Mouse (Mus musculus): ENCODE results near the gene Aes. TPM values are rescaled to one million over a fixed set of nuclear protein-coding genes. Genes with fewer than 3 reads are reported as not detected.

Aes gene
- total and polyA plus RNA-seq, 3 experiments = 182 to 1,535 (median 400) TPM

DNA sequence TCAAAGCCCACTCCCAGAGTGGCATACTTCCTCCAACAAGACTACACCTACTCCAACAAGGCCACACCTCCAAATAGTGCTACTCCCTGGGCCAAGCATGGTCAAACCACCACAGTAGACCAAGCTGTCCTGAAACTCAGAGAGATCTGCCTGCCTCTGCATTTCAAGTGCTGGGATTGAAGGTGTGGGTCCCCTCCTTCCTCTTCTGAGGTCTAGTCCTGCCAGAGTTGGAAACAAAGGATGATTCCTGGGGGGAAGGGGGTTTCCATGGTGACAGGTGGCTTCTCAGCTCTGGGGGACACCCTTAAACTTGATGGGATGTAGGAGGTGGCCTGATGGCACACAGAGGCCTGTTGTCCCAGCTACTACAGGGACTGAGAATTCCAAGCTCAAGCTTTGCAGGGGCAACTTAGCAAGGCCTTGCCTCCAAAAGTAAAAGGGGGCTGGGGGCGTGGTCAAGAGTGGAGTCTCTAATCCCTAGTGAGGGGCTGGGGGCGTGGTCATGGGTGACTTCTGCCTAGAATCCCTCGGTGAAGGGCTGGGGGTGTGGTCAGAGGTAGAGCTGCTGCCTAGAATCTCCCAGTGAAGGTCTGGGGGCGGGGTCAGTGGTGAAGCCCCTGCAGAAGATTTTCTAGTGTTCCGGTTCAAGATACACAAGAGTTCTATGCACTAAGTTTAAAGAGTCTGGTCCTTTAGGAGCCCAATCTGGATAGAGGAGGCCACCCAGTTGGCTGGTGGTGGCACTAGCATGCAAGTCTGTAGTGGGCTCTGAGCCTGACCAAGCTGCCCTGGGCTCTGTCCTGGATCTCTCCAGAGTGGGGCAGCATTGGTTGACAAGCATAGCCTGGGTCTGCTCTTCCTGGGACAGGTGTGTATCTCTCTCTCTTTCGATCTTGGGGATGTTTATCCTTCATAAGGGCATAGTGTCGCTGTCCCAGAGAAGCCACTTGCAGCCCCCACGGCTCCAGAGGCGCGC, 15.1 kb downstream of the Aes start, which contains the start of gene Tle2:
Gene Tle2, plus strand, starts transcription at position 481 of the 976 bp plus-strand sequence.
- Histone ChIP-seq H3K27me3 (ENCODE audit: insufficient read depth, low read length) (peaks cover 78% of the 10 kb centered on the region), H3K36me3 (replicated peaks) (no peaks in the 10 kb centered on the region), H3K4me3 (ENCODE audit: low read depth, low read length) (peak within 1 kb of the TSS; percentile 67; the same call in 1 of the 2 replicates), H3K4me1 (ENCODE audit: insufficient read depth, low read depth, low read length) (peaks cover 67% of the 10 kb centered on the region), H3K9me3 (replicated peaks) (no peaks in the 10 kb centered on the region)
- TF ChIP-seq POLR2AphosphoS5 (IDR thresholded peaks at IDR 0.05; ENCODE audit: insufficient replicate concordance, low read depth, low read length) (no peak), TAL1 (conservative IDR thresholded peaks at IDR 0.05; ENCODE audit: low read depth, low read length) (no peak), GATA1 (IDR thresholded peaks at IDR 0.05; ENCODE audit: borderline replicate concordance, low read length) (no peak), CTCF (IDR thresholded peaks at IDR 0.05; ENCODE audit: low read depth, low read length) (no peak), GATA2 (IDR thresholded peaks at IDR 0.05; ENCODE audit: borderline replicate concordance, low read depth, low read length) (no peak)
- ATAC-seq (ENCODE audit: extremely low read depth, insufficient number of reproducible peaks, low FRiP score, poor library complexity, severe bottlenecking) (no peak), DNase-seq (ENCODE audit: low spot score) (no peak)

DNA sequence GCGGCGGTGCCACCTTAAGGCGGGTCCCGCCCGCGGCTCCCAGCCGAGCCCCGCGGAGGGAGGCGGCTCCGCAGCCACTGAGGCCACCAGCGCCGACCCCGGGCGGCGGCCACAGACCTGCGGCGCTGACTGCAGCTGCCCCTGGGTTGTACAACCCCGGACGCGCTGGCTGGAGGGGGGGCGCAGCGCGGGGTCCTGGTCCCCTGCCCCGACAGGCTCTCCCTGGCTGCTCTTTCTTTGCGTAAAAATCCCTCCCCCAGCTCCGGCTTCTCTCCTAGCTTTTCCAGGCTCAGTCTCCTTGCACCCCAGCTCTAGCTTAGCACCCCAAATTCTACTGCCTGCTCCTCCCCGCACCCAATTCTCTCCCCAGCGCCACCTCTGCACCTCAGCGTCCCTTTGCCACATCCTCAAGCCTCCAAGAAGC, 15.9 kb downstream of the Aes start:
- Histone ChIP-seq H3K4me3 (ENCODE audit: low read depth, low read length) (peak overlapping the region; percentile 67; the same call in 1 of the 2 replicates), H3K27me3 (ENCODE audit: insufficient read depth, low read length) (peaks cover 82% of the 10 kb centered on the region), H3K36me3 (replicated peaks) (no peaks in the 10 kb centered on the region), H3K9me3 (replicated peaks) (no peaks in the 10 kb centered on the region), H3K4me1 (ENCODE audit: insufficient read depth, low read depth, low read length) (peaks cover 59% of the 10 kb centered on the region)
- ATAC-seq (ENCODE audit: extremely low read depth, insufficient number of reproducible peaks, low FRiP score, poor library complexity, severe bottlenecking) (no peak), DNase-seq (ENCODE audit: low spot score) (peak; percentile 37)
- no peak for TF ChIP-seq CTCF (IDR thresholded peaks at IDR 0.05; ENCODE audit: low read depth, low read length)
- TF ChIP-seq GATA1 (IDR thresholded peaks at IDR 0.05; ENCODE audit: borderline replicate concordance, low read length) = no peak
- no peak for TF ChIP-seq POLR2AphosphoS5 (IDR thresholded peaks at IDR 0.05; ENCODE audit: insufficient replicate concordance, low read depth, low read length)

DNA sequence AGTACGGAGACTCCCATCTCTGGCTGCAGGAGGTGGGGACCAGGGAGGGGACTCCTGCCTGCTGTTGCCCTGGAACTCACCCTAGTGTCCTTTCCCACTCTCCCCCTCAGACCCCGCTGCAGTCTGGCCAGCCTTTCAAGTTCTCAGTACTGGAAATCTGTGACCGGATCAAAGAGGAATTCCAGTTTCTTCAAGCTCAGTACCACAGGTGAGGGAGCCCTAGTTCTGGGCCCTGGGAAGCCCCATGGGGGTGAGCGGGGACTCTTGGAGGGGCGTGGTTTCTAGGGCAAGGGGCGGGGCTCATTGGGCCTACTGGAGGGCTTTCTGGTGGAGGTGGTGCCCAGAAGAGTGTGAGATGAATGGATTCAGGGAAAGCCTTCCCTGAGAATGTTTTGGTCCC, 16.4 kb downstream of the Aes start:
- no peak for ATAC-seq (ENCODE audit: extremely low read depth, insufficient number of reproducible peaks, low FRiP score, poor library complexity, severe bottlenecking)

DNA sequence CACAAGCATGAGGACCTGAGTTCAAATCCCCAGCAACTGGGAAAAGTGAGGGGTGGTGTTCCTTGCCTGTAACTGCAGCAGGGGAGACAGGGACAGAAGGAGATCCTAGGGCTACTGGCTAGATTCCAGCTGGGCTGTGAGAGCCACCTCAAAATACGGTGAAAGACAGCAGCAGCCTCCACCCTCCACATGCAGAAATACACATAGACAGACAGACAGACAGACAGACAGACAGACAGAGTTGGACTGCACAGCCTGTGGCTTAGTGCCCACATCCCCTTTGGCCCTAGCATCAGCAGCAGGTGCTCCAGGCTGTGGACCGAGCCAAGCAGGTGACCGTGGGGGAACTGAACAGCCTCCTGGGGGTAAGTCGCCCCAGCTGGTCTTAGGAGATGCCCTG, 20.7 kb downstream of the Aes start:
- Histone ChIP-seq H3K4me1 (ENCODE audit: insufficient read depth, low read depth, low read length) (peaks cover 15% of the 10 kb centered on the region), H3K9me3 (replicated peaks) (no peaks in the 10 kb centered on the region), H3K27me3 (ENCODE audit: insufficient read depth, low read length) (peaks cover 88% of the 10 kb centered on the region), H3K36me3 (replicated peaks) (no peaks in the 10 kb centered on the region), H3K4me3 (ENCODE audit: low read depth, low read length) (no peak overlapping the region)
- ATAC-seq (ENCODE audit: extremely low read depth, insufficient number of reproducible peaks, low FRiP score, poor library complexity, severe bottlenecking) (no peak), DNase-seq (ENCODE audit: low spot score) (no peak)
- TF ChIP-seq POLR2AphosphoS5 (IDR thresholded peaks at IDR 0.05; ENCODE audit: insufficient replicate concordance, low read depth, low read length) (no peak), TAL1 (conservative IDR thresholded peaks at IDR 0.05; ENCODE audit: low read depth, low read length) (no peak), GATA1 (IDR thresholded peaks at IDR 0.05; ENCODE audit: borderline replicate concordance, low read length) (no peak), CTCF (IDR thresholded peaks at IDR 0.05; ENCODE audit: low read depth, low read length) (no peak), GATA2 (IDR thresholded peaks at IDR 0.05; ENCODE audit: borderline replicate concordance, low read depth, low read length) (no peak)

More for the DNA sequence above, 16.4 kb downstream of the Aes start:
- DNase-seq (ENCODE audit: low spot score) = no peak
- Histone ChIP-seq H3K4me1 (ENCODE audit: insufficient read depth, low read depth, low read length) (peaks cover 54% of the 10 kb centered on the region), H3K27me3 (ENCODE audit: insufficient read depth, low read length) (peaks cover 87% of the 10 kb centered on the region), H3K9me3 (replicated peaks) (no peaks in the 10 kb centered on the region), H3K4me3 (ENCODE audit: low read depth, low read length) (peak overlapping the region; percentile 67; the same call in 1 of the 2 replicates), H3K36me3 (replicated peaks) (no peaks in the 10 kb centered on the region)
- no peak for TF ChIP-seq GATA1 (IDR thresholded peaks at IDR 0.05; ENCODE audit: borderline replicate concordance, low read length)
- TF ChIP-seq GATA2 (IDR thresholded peaks at IDR 0.05; ENCODE audit: borderline replicate concordance, low read depth, low read length) = no peak
- no peak for TF ChIP-seq POLR2AphosphoS5 (IDR thresholded peaks at IDR 0.05; ENCODE audit: insufficient replicate concordance, low read depth, low read length)
- TF ChIP-seq TAL1 (conservative IDR thresholded peaks at IDR 0.05; ENCODE audit: low read depth, low read length) = no peak
- TF ChIP-seq CTCF (IDR thresholded peaks at IDR 0.05; ENCODE audit: low read depth, low read length) = no peak

DNA sequence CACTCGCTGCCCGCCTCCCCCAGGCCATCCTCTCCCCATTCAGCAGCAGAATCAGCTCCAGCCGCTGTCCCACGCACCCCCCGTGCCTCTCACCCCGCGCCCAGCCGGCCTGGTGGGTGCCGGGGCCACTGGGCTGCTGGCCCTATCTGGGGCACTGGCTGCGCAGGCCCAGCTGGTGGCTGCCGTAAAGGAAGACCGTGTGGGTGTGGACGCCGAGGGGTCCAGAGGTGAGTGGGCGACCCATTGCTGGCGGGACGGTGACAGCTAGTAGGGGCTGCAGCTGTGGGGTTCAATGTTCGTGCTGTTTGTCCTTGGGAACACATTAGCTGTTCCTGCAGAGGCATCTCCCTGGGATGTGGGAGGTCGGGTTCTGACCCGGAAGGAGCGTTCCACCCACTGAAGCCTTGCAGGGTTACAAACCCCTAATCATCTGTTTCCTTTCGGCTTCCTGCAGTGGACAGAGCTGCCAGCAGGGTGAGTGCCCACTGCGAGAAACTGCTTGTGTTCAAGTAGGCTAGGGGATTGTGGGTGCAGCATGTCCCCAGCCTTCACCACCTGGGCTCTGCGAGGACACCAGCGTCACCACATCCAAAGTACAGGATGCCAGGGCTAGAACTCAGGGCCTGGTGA, 21.3 kb downstream of the Aes start:
- H3K9me3 ChIP-seq (replicated peaks) = no peaks in the 10 kb centered on the region
- peaks cover 84% of the 10 kb centered on the region for H3K27me3 ChIP-seq (ENCODE audit: insufficient read depth, low read length)
- DNase-seq (ENCODE audit: low spot score) = no peak
- TF ChIP-seq GATA1 (IDR thresholded peaks at IDR 0.05; ENCODE audit: borderline replicate concordance, low read length) = no peak
- TF ChIP-seq TAL1 (conservative IDR thresholded peaks at IDR 0.05; ENCODE audit: low read depth, low read length) = no peak
- TF ChIP-seq CTCF (IDR thresholded peaks at IDR 0.05; ENCODE audit: low read depth, low read length) = no peak
- TF ChIP-seq GATA2 (IDR thresholded peaks at IDR 0.05; ENCODE audit: borderline replicate concordance, low read depth, low read length) = no peak
- TF ChIP-seq POLR2AphosphoS5 (IDR thresholded peaks at IDR 0.05; ENCODE audit: insufficient replicate concordance, low read depth, low read length) = no peak
- ATAC-seq (ENCODE audit: extremely low read depth, insufficient number of reproducible peaks, low FRiP score, poor library complexity, severe bottlenecking) = no peak
- H3K4me3 ChIP-seq (ENCODE audit: low read depth, low read length) = no peak overlapping the region
- H3K4me1 ChIP-seq (ENCODE audit: insufficient read depth, low read depth, low read length) = peaks cover 9% of the 10 kb centered on the region
- H3K36me3 ChIP-seq (replicated peaks) = no peaks in the 10 kb centered on the region

DNA sequence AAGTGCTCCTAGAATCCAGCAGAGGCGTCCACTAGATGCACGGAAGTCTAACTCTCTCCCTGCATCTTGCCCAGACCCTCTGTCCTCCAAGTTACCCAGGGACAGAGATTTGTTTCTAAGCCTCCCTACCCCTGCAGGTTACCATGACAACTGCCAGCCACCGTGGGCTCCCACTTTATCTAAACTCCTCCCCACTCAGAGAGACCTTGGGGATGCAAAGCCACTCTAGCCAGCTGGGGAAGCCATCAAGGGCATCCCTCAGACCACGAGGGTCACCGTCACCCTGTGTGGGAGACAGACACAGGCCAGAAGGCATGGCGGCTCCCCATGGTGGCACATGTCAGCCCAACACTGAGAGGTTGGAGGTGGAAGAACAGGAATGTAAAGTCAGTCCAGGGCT, 24.1 kb downstream of the Aes start:
- Histone ChIP-seq H3K4me3 (ENCODE audit: low read depth, low read length) (no peak overlapping the region), H3K27me3 (ENCODE audit: insufficient read depth, low read length) (peaks cover 81% of the 10 kb centered on the region)
- no peak for ATAC-seq (ENCODE audit: extremely low read depth, insufficient number of reproducible peaks, low FRiP score, poor library complexity, severe bottlenecking)

More for the DNA sequence above, 24.1 kb downstream of the Aes start:
- Histone ChIP-seq H3K4me1 (ENCODE audit: insufficient read depth, low read depth, low read length) (peaks cover 5% of the 10 kb centered on the region; the same call in 1 of the 2 replicates), H3K36me3 (replicated peaks) (no peaks in the 10 kb centered on the region), H3K9me3 (replicated peaks) (no peaks in the 10 kb centered on the region)
- no peak for DNase-seq (ENCODE audit: low spot score)
- TF ChIP-seq GATA2 (IDR thresholded peaks at IDR 0.05; ENCODE audit: borderline replicate concordance, low read depth, low read length) (no peak), POLR2AphosphoS5 (IDR thresholded peaks at IDR 0.05; ENCODE audit: insufficient replicate concordance, low read depth, low read length) (no peak), GATA1 (IDR thresholded peaks at IDR 0.05; ENCODE audit: borderline replicate concordance, low read length) (no peak), TAL1 (conservative IDR thresholded peaks at IDR 0.05; ENCODE audit: low read depth, low read length) (no peak), CTCF (IDR thresholded peaks at IDR 0.05; ENCODE audit: low read depth, low read length) (no peak)

All from G1E (cell line).